Mouse (Mus musculus) intestine, postnatal 0 days (tissue): ENCODE measurements around the gene Rab3a. TPM values are rescaled to one million over a fixed set of nuclear protein-coding genes. Genes with fewer than 3 reads are reported as not detected.
A peak's percentile ranks its signal among the peaks of the same experiment; 100 is the strongest.

Experiments
- ATAC-seq: fragments of 200-750 bp; cut with Nextera tagmentation; 2 replicates; pipeline ENCODE4 v1.8.0; 2017; ENCODE audit warnings: mild to moderate bottlenecking, moderate TSS enrichment, moderate library complexity
- H3K27ac ChIP-seq: fragments of 300-500 bp; sonication (generic); 2 replicates; pipeline ENCODE4 v1.5.1; 2014; ENCODE audit warnings: mild to moderate bottlenecking, low read depth, low read length, moderate library complexity
- H3K27me3 ChIP-seq: fragments of 300-500 bp; sonication (generic); replicated peaks from 2 replicates; pipeline ENCODE4 v1.6.1; 2014; ENCODE audit warnings: low read length, mixed read lengths; ENCODE audit not compliant: control insufficient read depth, insufficient read depth
- H3K36me3 ChIP-seq: fragments of 300-500 bp; sonication (generic); 2 replicates; pipeline ENCODE4 v1.6.1; 2014; ENCODE audit warnings: mild to moderate bottlenecking, moderate library complexity; ENCODE audit not compliant: control insufficient read depth, insufficient read depth
- H3K4me1 ChIP-seq: fragments of 300-500 bp; sonication (generic); replicated peaks from 2 replicates; pipeline ENCODE4 v1.6.1; 2014; ENCODE audit warnings: antibody characterized with exemption, low read length, mixed read lengths; ENCODE audit not compliant: control insufficient read depth, insufficient read depth
- H3K4me2 ChIP-seq: fragments of 300-500 bp; sonication (generic); replicated peaks from 2 replicates; pipeline ENCODE4 v1.6.1; 2014; ENCODE audit warnings: low read depth, mild to moderate bottlenecking, moderate library complexity
- H3K4me3 ChIP-seq: fragments of 300-500 bp; sonication (generic); 2 replicates; pipeline ENCODE4 v1.5.1; 2014; ENCODE audit warnings: low read depth, low read length
- H3K9ac ChIP-seq: fragments of 300-500 bp; sonication (generic); 2 replicates; pipeline ENCODE4 v1.6.1; 2014; ENCODE audit warnings: mild to moderate bottlenecking, low read depth, low read length
- H3K9me3 ChIP-seq: fragments of 300-500 bp; sonication (generic); 2 replicates; pipeline ENCODE4 v1.6.1; 2016; ENCODE audit warnings: mixed run types; ENCODE audit not compliant: control insufficient read depth
- CTCF ChIP-seq: sonication (generic); IDR thresholded peaks from 2 replicates; pipeline ENCODE4 v1.5.1; 2016; ENCODE audit warnings: low read depth, mild to moderate bottlenecking, control low read depth, antibody characterized with exemption, moderate library complexity
- WGBS: fragments of 180-500 bp; shearing (Covaris S2); extraction: QIAGEN DNeasy Blood & Tissue Kit; methylation state at CpG from one replicate; pipeline ENCODE4 v1.1.7; 2014; 5-methylcytosine and 5-hydroxymethylcytosine counted together
- polyA plus RNA-seq: library from polyadenylated mRNA; unstranded; fragments of >200 nt; fragmentation: Nextera tagmentation; extraction: Ambion mirVana; gene quantifications from 2 replicates; pipeline ENCODE4 v1.2.1, GENCODE M21; 2015

Rab3a gene
- polyA plus RNA-seq, 1 experiment from 2014 or later = 18.8 TPM

DNA sequence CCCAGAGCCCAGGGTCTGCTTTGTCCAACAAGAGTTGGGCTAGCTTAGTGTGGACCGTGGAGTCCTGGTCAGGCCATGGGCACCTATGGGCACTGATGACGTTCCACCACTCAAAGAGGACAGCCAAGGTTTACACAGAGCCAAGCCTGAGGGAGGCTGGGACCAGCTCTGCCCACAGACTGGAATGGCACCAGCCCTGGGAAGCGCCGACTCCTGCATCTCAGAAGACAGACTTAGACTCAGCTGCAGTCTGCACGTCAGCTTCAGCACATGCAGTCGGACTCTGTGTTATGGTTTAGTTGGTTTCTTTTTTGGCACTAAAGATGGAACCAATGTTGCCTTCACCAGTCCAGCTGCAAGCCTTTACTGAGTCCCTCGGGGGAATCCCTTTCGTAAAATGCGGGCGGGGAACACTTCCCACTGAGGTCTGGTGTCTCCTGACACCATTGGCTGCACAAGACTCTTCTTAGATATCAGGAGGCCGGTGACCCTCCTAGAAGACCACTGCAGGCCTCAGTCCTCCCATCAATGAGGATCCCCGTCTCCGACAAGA lies 4.3 kb upstream of the Rab3a start:
- no peak overlapping the region for H3K9ac ChIP-seq
- H3K27ac ChIP-seq = no peak overlapping the region
- 86% methylated on average over 13 of the region's 13 CpGs for WGBS
- peaks cover 10% of the 10 kb centered on the region; the same call in 1 of the 2 replicates for H3K27me3 ChIP-seq
- no peak overlapping the region for H3K4me2 ChIP-seq
- no peaks in the 10 kb centered on the region for H3K36me3 ChIP-seq
- no peaks in the 10 kb centered on the region for H3K9me3 ChIP-seq
- H3K4me1 ChIP-seq = peaks cover 5% of the 10 kb centered on the region
- TF ChIP-seq CTCF = no peak
- H3K4me3 ChIP-seq = no peak overlapping the region
- no peak for ATAC-seq

- peak overlapping the region; percentile 54; the same call in 1 of the 2 replicates for H3K4me2 ChIP-seq
- 25% methylated on average over 11 of the region's 11 CpGs for WGBS
- H3K9me3 ChIP-seq = no peaks in the 10 kb centered on the region
- no peak overlapping the region for H3K4me3 ChIP-seq
- H3K27me3 ChIP-seq = peaks cover 3% of the 10 kb centered on the region; the same call in 1 of the 2 replicates
- TF ChIP-seq CTCF = peak; percentile 81
- peak overlapping the region; percentile 71 for H3K27ac ChIP-seq
- no peak for ATAC-seq
- H3K36me3 ChIP-seq = peaks cover 14% of the 10 kb centered on the region
- peaks cover 5% of the 10 kb centered on the region for H3K4me1 ChIP-seq
- peak overlapping the region; percentile 40; the same call in 1 of the 2 replicates for H3K9ac ChIP-seq
These were observed 2.3 kb upstream of the Rab3a start for GRCm38 (mm10) chr8:70752000-70752764.

DNA sequence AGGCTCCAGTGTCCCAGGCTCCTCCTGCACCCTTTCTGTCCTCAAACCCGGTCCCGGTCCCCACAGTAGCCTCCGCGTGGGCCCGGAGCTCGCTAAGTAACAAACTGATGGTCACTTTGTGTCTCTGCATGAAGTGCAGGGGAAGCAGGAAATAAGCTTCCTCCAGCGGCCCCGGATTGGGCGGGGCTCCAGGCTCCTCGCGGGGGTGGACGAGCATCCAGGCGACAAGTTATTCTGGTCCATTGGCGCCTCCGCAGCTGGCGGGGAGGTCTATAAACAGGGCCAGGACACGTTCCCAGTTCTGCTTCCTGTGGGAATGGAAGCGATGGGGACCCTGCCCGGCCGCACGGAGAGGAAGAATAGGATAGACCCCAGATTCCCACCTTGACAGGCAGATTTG lies 1.3 kb upstream of the Rab3a start:
- H3K27ac ChIP-seq = peak overlapping the region; percentile 78
- no peak overlapping the region for H3K4me3 ChIP-seq
- H3K9me3 ChIP-seq = no peaks in the 10 kb centered on the region
- TF ChIP-seq CTCF = no peak
- ATAC-seq = no peak
- H3K4me2 ChIP-seq = peak overlapping the region; percentile 54
- H3K9ac ChIP-seq = peak overlapping the region; percentile 40; the same call in 1 of the 2 replicates
- peaks cover 5% of the 10 kb centered on the region for H3K4me1 ChIP-seq
- peaks cover 24% of the 10 kb centered on the region for H3K36me3 ChIP-seq
- H3K27me3 ChIP-seq = no peaks in the 10 kb centered on the region
- WGBS = 16% methylated on average over 21 of the region's 21 CpGs

DNA sequence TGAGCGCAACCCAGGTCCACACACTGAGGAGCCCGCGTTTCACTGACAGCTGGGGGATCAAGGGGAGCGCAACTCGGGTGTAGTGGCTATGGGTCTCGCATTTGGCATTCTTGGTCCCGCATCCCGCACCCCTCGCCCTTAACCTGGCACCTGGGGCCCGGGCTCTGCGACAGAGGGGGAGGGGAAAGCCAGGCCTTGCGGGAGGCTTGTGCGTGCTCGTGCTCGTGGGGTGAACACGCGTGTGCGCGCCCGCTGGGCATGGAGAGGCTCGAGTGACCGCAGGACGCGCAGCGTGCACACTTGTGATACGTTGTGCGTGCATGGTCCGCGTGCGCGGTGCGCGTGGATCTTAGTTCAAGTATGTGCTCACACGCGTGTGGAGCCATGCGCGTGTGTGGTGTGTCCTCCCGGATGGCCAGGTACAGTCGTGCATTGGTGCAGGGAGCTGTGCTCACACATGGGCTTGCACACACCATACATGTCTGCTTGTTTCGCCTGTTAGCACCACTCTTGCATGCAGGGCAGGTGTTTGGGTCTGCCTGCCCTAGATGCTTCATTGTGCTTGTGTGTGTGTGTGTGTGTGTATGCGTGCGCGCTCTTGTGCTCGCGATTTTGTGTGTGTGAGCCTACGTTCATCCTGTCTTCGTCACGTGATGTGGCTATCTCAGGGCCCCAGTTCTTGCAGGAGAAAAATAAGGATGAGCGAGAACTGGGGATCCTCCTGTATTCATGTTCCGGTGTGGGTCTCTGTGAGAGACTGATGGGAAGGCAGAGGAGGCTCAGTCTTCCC lies 587 bp downstream of the Rab3a start:
- no peaks in the 10 kb centered on the region for H3K9me3 ChIP-seq
- peak overlapping the region; percentile 80 for H3K4me3 ChIP-seq
- peaks cover 5% of the 10 kb centered on the region for H3K4me1 ChIP-seq
- 10% methylated on average over 47 of the region's 50 CpGs for WGBS
- H3K9ac ChIP-seq = peak overlapping the region; percentile 63
- H3K27me3 ChIP-seq = no peaks in the 10 kb centered on the region
- peak overlapping the region; percentile 35; the same call in 1 of the 2 replicates for H3K27ac ChIP-seq
- H3K36me3 ChIP-seq = peaks cover 25% of the 10 kb centered on the region
- 0 out of 2 replicates have a peak, but pooled peaks have one; percentile 1 for TF ChIP-seq CTCF
- peak; percentile 41 for ATAC-seq
- peak overlapping the region; percentile 97 for H3K4me2 ChIP-seq

DNA sequence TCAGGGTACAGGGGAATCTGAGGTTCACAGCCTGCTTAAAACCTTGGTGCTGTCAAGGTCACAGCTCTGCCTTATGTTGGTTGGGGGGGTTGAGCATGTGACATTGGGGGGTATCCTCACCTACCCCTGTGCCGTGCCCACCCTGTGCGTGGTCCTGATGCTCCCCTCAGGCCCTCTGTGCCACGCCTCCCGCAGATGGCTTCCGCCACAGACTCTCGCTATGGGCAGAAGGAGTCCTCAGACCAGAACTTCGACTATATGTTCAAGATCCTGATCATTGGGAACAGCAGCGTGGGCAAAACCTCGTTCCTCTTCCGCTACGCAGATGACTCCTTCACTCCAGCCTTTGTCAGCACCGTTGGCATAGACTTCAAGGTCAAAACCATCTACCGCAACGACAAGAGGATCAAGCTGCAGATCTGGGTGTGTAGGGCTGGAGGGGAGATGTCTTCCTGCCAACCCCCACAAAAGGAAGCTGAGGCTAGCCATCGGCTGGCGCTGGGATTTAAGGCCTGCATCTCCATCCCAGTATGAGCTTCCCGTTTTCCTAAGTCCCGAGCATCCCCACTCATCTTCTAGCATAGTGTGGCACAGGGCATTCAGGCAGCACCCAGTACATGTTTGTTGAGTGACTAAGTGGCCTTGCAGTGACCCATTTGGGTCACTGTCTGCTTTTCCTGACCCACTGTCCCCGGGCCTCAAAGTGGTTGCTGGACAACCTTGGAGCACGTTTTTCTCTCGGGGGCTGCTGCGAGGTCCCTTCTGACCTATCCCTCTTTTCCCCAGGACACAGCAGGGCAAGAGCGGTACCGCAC lies 1.4 kb downstream of the Rab3a start:
- Histone ChIP-seq H3K27me3 (no peaks in the 10 kb centered on the region), H3K4me1 (peaks cover 5% of the 10 kb centered on the region), H3K9ac (no peak overlapping the region), H3K27ac (no peak overlapping the region), H3K36me3 (peaks cover 25% of the 10 kb centered on the region), H3K4me3 (no peak overlapping the region), H3K4me2 (peak overlapping the region; percentile 97), H3K9me3 (no peaks in the 10 kb centered on the region)
- TF ChIP-seq CTCF = no peak
- ATAC-seq = no peak
- WGBS = 80% methylated on average over 24 of the region's 24 CpGs
